Mouse (Mus musculus): ENCODE data around the gene Gm6871.
"Not testable (repeated sequence)": the region's sequence is repeated elsewhere in the genome, so short reads cannot be mapped to it uniquely, and the experiment has no call there.

The Gm6871 gene

DNA sequence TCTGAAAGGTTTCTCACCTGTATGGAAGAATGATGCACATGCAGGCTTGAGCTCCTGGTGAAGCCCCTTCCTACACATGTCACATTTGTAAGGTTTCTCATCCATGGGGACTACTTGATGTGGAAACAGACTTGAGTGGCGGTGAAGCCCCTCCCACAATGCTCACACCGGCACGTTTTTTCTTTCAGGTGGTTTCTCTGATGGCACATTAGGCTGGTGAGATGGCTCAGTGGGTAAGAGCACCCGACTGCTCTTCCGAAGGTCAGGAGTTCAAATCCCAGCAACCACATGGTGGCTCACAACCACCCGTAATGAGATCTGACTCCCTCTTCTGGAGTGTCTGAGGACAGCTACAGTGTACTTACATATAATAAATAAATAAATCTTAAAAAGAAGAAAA, at the start of gene Gm6871:
TSS of gene Gm6871 (minus strand) at position 101 of the 400 bp plus-strand sequence.
- DNase-seq (ENCODE audit: low read depth, low spot score): not testable (repeated sequence)

DNA sequence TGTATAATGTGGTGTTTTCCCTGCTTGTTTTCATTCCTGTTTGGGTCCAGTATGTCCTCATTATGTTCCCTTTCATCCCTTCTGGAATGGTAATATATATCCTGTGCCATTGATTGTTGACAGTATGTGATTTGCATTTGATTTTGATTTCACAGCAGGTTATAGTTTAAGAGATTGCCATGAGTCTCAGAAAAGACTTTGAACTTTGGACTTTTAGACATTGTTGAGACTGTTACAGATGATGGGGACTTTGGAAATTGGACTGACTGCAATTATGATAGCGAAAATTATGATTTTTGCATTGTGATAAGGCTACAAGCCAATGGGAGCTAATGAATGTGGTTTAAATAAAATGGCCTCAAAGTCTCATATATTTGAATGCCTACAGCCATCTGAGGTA, 42.8 kb upstream of the Gm6871 start:
- not testable (repeated sequence) for DNase-seq (ENCODE audit: low read depth, low spot score)

DNA sequence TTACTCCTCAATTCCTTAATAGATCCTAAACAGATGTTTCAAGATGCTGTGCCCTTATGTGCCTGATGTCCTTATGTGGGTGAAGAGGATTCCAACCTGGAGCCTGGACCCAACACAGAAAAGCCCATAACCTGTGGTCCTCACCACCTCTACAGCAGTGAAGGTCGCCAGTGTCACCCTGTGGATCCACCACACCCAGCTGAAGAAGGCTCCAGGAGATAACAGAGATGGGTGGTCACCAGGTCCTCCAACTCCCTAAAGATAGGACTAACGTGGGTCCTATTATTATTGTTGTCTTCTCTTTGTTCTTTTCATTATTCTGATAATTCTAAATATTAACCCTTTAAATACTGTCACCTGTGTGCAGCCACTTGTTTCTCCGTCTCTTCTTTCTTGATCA, 38.2 kb upstream of the Gm6871 start:
- no peak for DNase-seq (ENCODE audit: low read depth, low spot score)

DNA sequence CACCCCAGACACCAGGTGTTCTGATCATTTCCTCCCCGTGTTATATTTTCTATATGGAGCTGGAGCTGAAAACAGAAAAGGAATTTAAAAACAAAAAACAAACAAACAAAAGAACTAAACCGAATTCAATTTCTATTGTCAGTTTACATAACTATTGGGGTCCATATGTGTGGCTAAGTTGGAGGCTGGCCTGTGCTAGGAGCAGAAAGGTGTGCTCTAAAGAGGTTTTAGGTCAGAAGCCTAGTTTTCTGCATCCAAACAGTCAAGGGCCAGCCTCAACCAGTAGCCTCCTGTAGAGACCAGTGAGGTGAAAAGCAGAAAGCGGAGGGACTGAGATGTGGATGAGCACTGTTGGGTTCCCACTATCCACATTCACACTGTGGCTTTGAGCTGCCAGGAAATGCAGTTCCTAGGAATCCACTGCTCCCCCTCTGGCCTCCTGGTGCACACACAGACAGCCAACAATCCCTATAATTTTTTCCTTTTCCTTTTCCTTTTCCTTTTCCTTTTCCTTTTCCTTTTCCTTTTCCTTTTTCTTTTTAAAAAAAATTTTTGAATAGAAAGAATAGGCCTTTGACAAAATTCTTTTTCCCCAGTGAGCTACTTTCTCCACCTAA, 26.6 kb upstream of the Gm6871 start:
- peak; percentile 58 for DNase-seq (ENCODE audit: low read depth, low spot score)

DNA sequence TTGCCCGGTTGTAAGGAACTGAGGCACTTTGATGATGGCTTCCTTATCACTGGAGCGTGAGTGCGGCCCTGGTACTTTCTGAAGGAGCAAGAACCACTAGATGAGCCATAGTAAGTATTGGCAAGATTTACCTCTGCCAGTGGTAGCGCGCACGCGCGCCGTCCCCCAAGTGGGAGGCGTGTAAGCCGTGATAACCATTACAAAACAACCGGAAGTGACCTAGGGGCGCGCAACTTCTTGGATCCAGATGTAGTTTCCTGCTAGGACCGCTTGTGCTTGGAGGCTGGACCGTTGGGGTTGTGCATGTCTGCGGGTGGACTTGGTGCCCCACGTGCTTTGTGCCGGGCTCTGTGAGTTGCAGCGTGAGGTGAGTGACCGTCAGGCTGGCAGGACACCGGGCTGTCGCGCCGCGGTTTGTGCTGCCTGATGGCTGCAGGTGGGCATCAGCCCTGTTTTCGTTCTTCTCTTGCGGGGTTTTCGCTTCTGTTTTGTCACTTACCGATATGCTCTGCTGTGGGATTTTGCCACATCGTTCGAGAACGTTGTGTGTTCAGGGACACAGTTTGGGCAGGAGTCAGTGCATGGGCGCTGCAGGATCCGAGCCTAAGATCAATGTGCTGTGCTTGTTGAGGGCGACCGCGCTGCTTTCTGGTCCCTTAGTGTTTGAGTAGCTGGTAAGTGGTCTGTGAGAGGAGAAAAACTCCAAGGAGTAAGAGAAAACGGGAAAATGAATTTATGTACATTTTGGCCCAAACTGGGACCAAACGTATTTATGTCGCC, 25.8 kb upstream of the Gm6871 start, which contains the start of gene 2610021A01Rik:
TSS of gene 2610021A01Rik (plus strand) at position 197 of the 780 bp plus-strand sequence.
- peak; percentile 96 for DNase-seq (ENCODE audit: low read depth, low spot score)

DNA sequence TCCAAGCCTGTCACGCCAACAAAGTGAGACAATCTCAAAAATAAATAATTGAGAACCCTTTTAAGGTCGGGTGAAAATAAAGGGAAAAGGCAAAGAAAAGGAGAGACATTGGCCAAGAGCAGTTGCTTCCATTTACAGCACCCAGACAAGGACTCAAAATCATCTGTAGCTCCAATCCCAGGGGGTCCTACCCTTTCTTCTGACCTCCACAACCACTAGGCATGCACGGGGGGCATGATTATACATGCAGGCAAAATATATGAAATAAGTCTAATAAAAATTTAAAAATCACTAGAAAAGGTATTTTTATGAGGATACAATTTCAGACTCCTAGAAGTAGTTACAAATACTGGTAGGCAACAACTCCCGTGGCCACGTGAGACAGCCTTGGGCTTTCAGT, 25.2 kb upstream of the Gm6871 start:
- DNase-seq (ENCODE audit: low read depth, low spot score): no peak

DNA sequence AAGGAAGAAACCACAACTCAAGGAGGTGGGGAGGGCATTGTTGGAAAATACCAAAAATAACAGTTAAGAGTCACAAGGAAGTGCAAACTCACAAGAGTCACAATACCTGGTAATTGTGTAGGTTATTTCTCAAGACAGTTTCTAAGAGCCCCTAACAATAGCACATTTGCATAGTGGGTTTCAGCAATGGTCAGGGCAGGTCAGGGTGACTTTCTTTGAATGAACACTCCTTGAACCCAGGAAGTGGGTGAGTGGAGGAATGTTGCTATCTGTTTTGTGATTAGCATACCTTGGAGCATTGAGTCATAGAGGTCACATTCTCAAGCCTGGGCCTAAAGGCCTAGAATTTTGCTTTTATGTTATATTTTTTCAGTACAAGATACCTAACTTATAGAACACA, 14.4 kb upstream of the Gm6871 start:
- peak; percentile 73 for DNase-seq (ENCODE audit: low read depth, low spot score)

DNA sequence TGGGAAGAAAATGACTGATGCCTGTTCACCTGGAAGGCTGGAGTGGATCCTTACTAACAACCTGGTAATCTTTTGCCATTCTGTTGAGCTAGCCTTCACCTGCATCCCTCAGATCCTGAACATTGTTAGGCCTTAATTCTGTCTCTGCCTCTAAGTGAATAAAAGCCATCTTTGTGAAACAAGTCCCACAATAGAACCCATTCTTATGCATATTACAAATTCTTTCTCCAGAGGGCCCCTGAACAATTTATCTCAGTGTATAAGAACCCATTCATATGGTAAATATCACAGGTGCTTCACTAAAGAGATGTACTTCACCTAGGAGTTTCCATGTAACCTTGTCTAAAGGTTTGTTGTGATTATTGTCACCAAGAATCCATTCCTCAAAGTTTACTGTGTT, 8.6 kb upstream of the Gm6871 start:
- DNase-seq (ENCODE audit: low read depth, low spot score): peak; percentile 85

DNA sequence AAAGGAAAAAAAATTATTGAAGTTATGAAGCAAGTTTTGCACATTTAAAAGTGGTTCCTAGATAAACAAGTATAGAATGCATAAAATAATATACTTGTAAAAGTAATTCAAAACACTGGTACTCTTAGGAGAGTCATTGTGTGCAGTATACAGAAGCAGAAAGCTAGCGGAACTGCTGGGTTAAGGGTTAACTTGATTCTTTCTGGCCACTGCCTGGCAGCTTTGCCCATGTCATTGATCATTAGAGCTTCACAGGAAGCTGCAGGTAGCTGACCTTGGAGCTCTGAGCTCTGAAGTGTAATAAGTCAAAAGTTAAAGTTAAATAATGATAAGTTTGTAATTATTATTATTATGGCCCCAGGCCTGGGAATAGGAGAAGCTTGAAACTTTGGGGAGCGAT, 4.5 kb upstream of the Gm6871 start:
- no peak for DNase-seq (ENCODE audit: low read depth, low spot score)

DNA sequence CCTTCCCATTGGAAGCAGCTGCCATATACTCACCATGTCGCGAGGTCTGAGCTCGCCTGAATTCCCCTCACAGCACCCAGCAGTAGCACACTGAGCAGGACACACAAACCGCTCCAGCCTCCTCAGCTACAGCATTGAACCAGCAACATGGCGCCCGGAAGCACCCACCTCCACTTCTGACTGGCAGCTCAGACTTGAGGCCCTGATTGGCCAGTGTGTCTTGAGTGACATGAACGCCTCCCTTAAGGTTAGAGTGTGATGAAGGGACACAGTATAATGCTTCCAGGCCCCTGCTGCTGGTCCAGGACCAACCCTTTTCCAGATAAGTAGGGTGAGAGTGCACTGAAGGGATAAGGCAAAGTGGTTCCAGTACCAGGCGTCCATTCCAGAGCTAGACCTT, 12.8 kb downstream of the Gm6871 start:
- DNase-seq (ENCODE audit: low read depth, low spot score): peak; percentile 96

DNA sequence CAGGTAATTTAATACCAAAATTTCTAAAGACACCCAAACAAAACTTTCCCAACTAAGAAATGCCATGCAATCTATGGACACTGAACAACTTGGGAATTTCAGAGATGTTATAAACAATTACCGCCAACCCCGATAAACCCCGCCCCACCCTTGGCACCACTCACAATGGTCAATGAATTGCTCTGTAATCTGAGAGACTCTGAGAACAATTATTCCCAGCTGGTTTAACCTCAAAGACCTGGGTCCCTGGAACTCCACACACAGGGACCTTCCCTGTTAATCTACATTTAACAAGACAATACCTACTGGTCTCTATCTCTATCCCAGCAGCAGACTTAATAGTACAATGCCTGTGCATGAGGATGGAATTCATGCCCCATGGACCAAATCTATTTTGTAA, 60.8 kb downstream of the Gm6871 start:
- peak; percentile 67 for DNase-seq (ENCODE audit: low read depth, low spot score)

DNA sequence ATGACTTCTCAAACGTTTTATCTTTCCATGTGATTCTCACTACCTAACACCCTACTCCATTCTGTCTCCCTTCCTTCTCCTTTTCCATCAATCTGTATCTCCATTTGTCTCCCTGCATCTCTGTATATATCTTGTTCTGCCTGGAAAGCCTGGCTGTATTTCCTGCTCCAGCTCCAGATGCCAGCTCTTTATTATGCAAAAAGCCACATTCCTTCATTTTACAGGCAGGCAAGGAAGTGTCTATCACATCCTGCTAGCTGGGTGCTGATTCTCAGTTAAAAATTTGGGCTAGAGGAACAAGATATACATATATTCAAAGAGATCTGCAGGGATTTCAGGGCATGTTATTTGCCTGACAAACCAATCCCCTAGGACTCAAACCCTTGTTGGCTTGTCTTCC, 61.3 kb downstream of the Gm6871 start:
- peak; percentile 57 for DNase-seq (ENCODE audit: low read depth, low spot score)

DNA sequence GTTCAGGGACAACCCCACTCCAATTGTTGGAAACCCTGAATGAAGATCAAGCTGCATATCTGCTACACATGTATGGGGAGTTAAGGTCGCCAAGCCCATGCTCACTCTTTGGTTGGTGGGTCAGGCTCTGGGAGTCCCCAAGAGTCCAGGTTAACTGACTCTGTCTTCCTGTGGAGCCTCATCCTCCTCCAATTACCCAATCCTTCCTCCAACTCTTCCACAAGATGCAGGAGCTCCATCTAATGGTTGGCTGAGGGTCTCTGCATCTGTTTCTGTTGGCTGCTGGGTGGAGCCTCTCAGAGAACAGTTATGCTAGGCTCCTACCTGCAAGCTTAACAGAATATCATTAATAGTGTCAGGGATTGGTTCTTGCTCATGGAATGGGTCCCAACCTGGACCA, 71.1 kb downstream of the Gm6871 start:
- DNase-seq (ENCODE audit: low read depth, low spot score): peak; percentile 65

DNA sequence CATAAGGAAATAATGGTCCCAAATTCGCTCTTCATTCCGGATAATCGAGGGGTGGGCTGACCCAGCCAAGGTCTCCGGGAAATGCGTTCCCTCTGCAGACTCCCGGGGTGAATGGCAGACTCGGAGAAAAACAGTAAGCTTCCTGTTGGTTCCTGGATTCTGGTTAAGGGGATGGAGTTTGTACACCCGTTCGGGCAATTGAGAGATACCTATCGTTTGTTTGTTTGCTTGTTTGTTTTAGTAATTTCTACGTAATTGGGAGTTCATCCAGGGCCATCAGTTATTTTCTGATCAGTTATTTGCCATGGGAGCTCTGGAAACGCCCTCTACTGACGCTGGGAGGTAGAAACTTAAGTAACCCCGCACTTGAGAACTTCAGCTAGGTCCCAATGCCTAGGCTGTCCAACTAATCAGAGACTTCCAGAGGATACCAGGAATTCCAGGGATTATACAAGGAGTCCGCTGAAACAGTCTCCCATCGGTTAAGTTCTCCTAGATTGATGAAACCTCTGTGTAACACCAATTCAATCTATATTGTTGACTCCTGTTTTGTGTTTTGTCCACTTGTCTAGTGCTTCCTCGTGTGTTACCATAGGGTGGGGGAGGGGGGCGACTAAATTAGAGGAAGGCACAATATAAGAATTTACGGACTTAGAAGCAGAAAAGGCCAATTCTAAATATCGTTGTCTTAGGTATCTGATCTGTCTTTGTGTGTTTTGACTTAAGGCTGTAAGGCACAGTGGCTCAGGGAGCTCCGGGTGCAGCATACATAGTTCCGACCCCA, 73.1 kb downstream of the Gm6871 start:
- DNase-seq (ENCODE audit: low read depth, low spot score): peak; percentile 83

DNA sequence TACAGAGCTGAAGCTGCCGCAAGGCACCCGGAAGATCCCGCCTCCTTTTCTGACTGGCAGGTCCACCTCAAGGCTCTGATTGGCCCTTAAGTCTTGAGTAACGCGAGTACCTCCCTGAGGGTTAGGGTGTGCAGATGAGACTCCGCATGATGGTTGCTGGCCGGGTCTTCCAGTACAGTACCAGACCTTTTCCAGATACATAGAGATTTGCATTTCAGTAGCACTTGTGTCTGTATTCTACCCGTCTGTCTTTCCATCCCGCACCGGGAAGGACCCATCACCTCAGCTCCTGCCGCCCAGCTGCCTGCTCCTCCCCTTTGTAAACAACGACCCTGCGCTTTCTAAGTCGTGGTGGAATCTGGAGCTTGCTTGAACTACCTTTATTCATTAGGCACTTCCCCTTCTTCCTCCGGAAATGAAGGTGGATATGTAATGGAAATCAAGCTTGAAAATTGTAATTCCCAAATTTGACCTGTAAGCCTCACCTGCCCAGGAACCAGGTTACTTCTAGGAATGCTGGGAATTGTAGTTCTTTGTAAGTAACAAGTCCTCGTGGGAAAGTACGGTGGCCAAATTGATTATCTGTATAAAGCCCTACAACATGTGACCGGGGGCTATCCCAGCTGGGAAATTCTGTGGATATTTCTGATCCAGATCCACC, 73.9 kb downstream of the Gm6871 start, which contains the start of the genes Gm20449 and AW146154:
TSS of gene Gm20449 (minus strand) at position 29 of the 661 bp plus-strand sequence.
TSS of gene AW146154 (minus strand) at position 502 of the 661 bp plus-strand sequence.
- DNase-seq (ENCODE audit: low read depth, low spot score): peak; percentile 95

DNA sequence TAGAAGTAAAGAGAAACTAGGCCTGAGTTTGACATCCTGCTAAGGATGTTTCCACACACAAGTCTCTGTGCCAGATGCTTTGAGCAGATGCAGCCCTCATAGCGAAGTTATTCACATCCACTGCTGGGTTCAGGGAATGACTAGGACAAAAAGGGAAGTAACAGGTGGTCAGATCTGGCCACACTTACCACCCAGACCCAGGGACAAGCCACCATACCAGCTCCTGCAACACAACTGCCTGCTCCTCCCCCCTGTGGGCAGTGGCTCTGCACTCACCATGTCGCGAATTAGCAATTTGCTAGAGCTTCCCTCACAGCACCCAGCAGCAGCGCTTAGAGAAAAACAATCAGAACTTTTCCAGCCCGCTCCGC, 74.5 kb downstream of the Gm6871 start:
- not testable (repeated sequence) for DNase-seq (ENCODE audit: low read depth, low spot score)

DNA sequence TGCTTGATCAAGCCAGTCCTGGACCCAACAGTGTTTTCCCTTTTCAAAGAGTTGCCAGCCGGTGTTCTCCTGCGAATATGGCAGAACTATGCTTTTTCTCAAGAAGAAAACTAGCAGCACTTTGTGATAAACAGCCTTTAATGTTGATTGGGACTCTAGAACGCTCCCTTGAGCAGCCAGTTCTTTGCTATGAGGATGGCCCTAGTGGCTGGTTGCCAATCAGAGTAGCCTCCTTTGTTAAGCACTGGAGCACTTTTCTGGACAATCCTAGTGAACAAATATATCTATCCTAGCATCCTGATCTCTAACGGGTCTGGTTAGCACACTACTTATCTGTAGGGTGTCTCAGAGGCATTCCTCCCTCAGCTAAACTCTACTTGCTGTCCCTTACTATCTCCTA, 75.0 kb downstream of the Gm6871 start:
- DNase-seq (ENCODE audit: low read depth, low spot score): not testable (repeated sequence)

DNA sequence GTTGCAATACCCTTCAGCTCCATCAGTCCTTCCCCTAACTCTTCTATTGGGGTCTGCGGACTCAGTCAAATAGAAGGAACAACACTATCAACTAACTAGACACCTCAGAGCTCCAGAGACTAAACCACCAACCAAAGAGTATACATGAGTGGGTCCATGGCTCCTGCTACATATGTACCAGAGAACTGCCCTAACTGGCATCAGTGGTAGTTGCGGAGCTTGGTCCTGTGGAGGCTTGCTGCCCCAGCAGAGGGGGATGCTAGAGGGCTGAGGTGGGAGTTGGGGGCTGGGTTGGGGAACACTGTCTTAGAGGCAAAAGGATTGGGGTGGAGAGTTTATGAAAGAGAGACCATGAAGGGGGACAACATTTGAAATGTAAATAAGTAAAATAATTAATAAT, 75.6 kb downstream of the Gm6871 start:
- DNase-seq (ENCODE audit: low read depth, low spot score): no peak

Measured in ES-CJ7 (cell line).